In genomic region chr1:134237438-134237837, GRCm38 (mm10) we compare ENCODE assay signal across 29 mouse cellular contexts. TPM values are rescaled to one million over a fixed set of nuclear protein-coding genes. Genes with fewer than 3 reads are reported as not detected.
DNase-seq lines count a peak whose midpoint lies in the region; ATAC-seq lines count a peak whose summit lies in the region.
"Had no signal": no experiment of that assay in that cellular context is flagged by ENCODE, and none has a peak within 500 bp of the region (broad histone marks: within the 10 kb centered on the region; RNA-seq: fewer than 3 reads in every experiment).

No protein-coding gene starts in this region.

- H3K9me3 ChIP-seq in liver, embryonic 15.5 days (replicated peaks) = no peaks in the 10 kb centered on the region
- H3K9me3 ChIP-seq in stomach, embryonic 16.5 days (replicated peaks; ENCODE audit: control insufficient read depth, low read length) = no peaks in the 10 kb centered on the region
- no peaks in the 10 kb centered on the region for H3K9me3 ChIP-seq in hindbrain, embryonic 11.5 days (ENCODE audit: control insufficient read depth, low read length)
- H3K9me3 ChIP-seq: embryonic facial prominence, embryonic 13.5 days; forebrain, embryonic 10.5 days; forebrain, embryonic 15.5 days; hindbrain, embryonic 13.5 days; limb, embryonic 13.5 days had no signal

- peak; percentile 56 for DNase-seq in kidney, adult 9 months
- no peak for DNase-seq in kidney, adult 18-20 months
- DNase-seq in hindbrain, embryonic 11.5 days (ENCODE audit: low spot score) = no peak
- DNase-seq in cerebellum, postnatal 14 days = no peak
- DNase-seq: adrenal gland, postnatal 10 days; cerebellum, adult 11 months; gastrocnemius, postnatal 25 days; heart, adult 18-20 months; heart, postnatal 36 days; lung, embryonic 14.5 days; lung, postnatal 14 days; right cerebral cortex, adult 18-20 months; right cerebral cortex, postnatal 4 days; thymus, postnatal 25 days had no signal

- H3K27me3 ChIP-seq in liver, embryonic 15.5 days = peaks cover 49% of the 10 kb centered on the region
- H3K27me3 ChIP-seq in stomach, embryonic 16.5 days (ENCODE audit: control insufficient read depth, insufficient read depth, low read length) = peaks cover 27% of the 10 kb centered on the region
- H3K27me3 ChIP-seq in hindbrain, embryonic 11.5 days (ENCODE audit: control insufficient read depth, insufficient read depth, low read length) = peaks cover 32% of the 10 kb centered on the region
- H3K27me3 ChIP-seq: Patski had no signal

- peak; percentile 55; the same call in 1 of the 2 replicates for ATAC-seq in liver, embryonic 15.5 days (ENCODE audit: insufficient read depth)
- ATAC-seq in stomach, embryonic 16.5 days (ENCODE audit: insufficient read depth, low FRiP score) = peak; percentile 31; the same call in 1 of the 2 replicates
- no peak for ATAC-seq in hindbrain, embryonic 11.5 days (ENCODE audit: low FRiP score)
- ATAC-seq: forebrain, embryonic 15.5 days; midbrain, embryonic 16.5 days; Patski had no signal

- WGBS in liver, embryonic 15.5 days (ENCODE audit: insufficient replicate concordance) = 55% methylated on average over 3 of the region's 3 CpGs
- WGBS in stomach, embryonic 16.5 days = 72% methylated on average over 3 of the region's 3 CpGs
- WGBS in hindbrain, embryonic 11.5 days = 84% methylated on average over 3 of the region's 3 CpGs

- no peak overlapping the region for H3K4me3 ChIP-seq in brown adipose tissue, adult 24 weeks (ENCODE audit: insufficient read depth, low read depth, low read length)
- H3K4me3 ChIP-seq in liver, embryonic 15.5 days (replicated peaks) = no peak overlapping the region
- no peak overlapping the region for H3K4me3 ChIP-seq in stomach, embryonic 16.5 days (replicated peaks; ENCODE audit: low read length)
- H3K4me3 ChIP-seq in hindbrain, embryonic 11.5 days (ENCODE audit: low read depth, low read length) = no peak overlapping the region
- H3K4me3 ChIP-seq: embryonic facial prominence, embryonic 13.5 days; forebrain, embryonic 10.5 days; forebrain, embryonic 15.5 days; hindbrain, embryonic 13.5 days; layer of hippocampus, adult 2 months; left cerebral cortex, adult 2 months; limb, embryonic 13.5 days had no signal

- H3K4me1 ChIP-seq in brown adipose tissue, adult 24 weeks (ENCODE audit: control insufficient read depth, insufficient read depth, insufficient read length, low read length) = peaks cover 16% of the 10 kb centered on the region; the same call in 1 of the 2 replicates
- peaks cover 15% of the 10 kb centered on the region; the same call in 1 of the 2 replicates for H3K4me1 ChIP-seq in liver, embryonic 15.5 days (replicated peaks)
- H3K4me1 ChIP-seq in stomach, embryonic 16.5 days (ENCODE audit: control insufficient read depth, insufficient read depth, low read length) = peaks cover 13% of the 10 kb centered on the region
- H3K4me1 ChIP-seq in hindbrain, embryonic 11.5 days (replicated peaks; ENCODE audit: control insufficient read depth, insufficient read depth, low read length) = peaks cover 4% of the 10 kb centered on the region; the same call in 1 of the 2 replicates

- H3K36me3 ChIP-seq in liver, embryonic 15.5 days (replicated peaks) = no peaks in the 10 kb centered on the region
- no peaks in the 10 kb centered on the region for H3K36me3 ChIP-seq in stomach, embryonic 16.5 days (ENCODE audit: control insufficient read depth, insufficient read depth, low read length)
- no peaks in the 10 kb centered on the region for H3K36me3 ChIP-seq in hindbrain, embryonic 11.5 days (ENCODE audit: control insufficient read depth, insufficient read depth, low read length)
- H3K36me3 ChIP-seq: embryonic facial prominence, embryonic 13.5 days; forebrain, embryonic 10.5 days; forebrain, embryonic 15.5 days; hindbrain, embryonic 13.5 days; limb, embryonic 13.5 days had no signal

- no peak overlapping the region for H3K4me2 ChIP-seq in liver, embryonic 15.5 days
- H3K4me2 ChIP-seq in stomach, embryonic 16.5 days (ENCODE audit: low read depth, low read length) = no peak overlapping the region
- no peak overlapping the region for H3K4me2 ChIP-seq in hindbrain, embryonic 11.5 days (replicated peaks; ENCODE audit: low read depth, low read length)
- H3K4me2 ChIP-seq: embryonic facial prominence, embryonic 13.5 days; forebrain, embryonic 15.5 days; heart, embryonic 11.5 days; hindbrain, embryonic 13.5 days; limb, embryonic 13.5 days; lung, embryonic 14.5 days; midbrain, embryonic 11.5 days had no signal

- no peak overlapping the region for H3K9ac ChIP-seq in liver, embryonic 15.5 days
- H3K9ac ChIP-seq in stomach, embryonic 16.5 days (ENCODE audit: low read length) = no peak overlapping the region
- no peak overlapping the region for H3K9ac ChIP-seq in hindbrain, embryonic 11.5 days (ENCODE audit: low read depth, low read length)
- H3K9ac ChIP-seq: embryonic facial prominence, embryonic 13.5 days; forebrain, embryonic 15.5 days; hindbrain, embryonic 13.5 days; limb, embryonic 13.5 days; lung, embryonic 14.5 days had no signal

- peak overlapping the region; percentile 66 for H3K27ac ChIP-seq in brown adipose tissue, adult 24 weeks (replicated peaks; ENCODE audit: low read depth, low read length)
- peak overlapping the region; percentile 45 for H3K27ac ChIP-seq in liver, embryonic 15.5 days (replicated peaks)
- peak overlapping the region; percentile 60 for H3K27ac ChIP-seq in stomach, embryonic 16.5 days (ENCODE audit: low read length)
- H3K27ac ChIP-seq in hindbrain, embryonic 11.5 days (ENCODE audit: low read depth, low read length) = no peak overlapping the region
- H3K27ac ChIP-seq: embryonic facial prominence, embryonic 13.5 days; forebrain, embryonic 10.5 days; forebrain, embryonic 15.5 days; hindbrain, embryonic 13.5 days; layer of hippocampus, adult 2 months; limb, embryonic 13.5 days had no signal

RNA-seq across cellular contexts. Expression of gene Adora1, which starts 2.2 kb away (rescaled TPM):
- polyA plus RNA-seq in brown adipose tissue, adult 24 weeks (2012; ENCODE audit: insufficient read depth, insufficient read length, missing spikeins) = 41.1 and 67.9 TPM in 2 replicates
- polyA plus RNA-seq in liver, embryonic 15.5 days (2015; fragmentation: Nextera tagmentation; extraction: Ambion mirVana) = 0.91 and 2.1 TPM in 2 replicates
- polyA plus RNA-seq in stomach, embryonic 16.5 days (2015; fragmentation: Nextera tagmentation; extraction: Ambion mirVana) = 15.3 and 22.3 TPM in 2 replicates
- polyA plus RNA-seq in hindbrain, embryonic 11.5 days (2014; fragmentation: Nextera tagmentation; extraction: Ambion mirVana) = 0.24 and 0.25 TPM in 2 replicates

RNA-seq across cellular contexts. Expression of gene Mybph, which starts 44.2 kb away (rescaled TPM):
- polyA plus RNA-seq in brown adipose tissue, adult 24 weeks (2012; ENCODE audit: insufficient read depth, insufficient read length, missing spikeins) = not detected in 2 replicates
- polyA plus RNA-seq in liver, embryonic 15.5 days (2015; fragmentation: Nextera tagmentation; extraction: Ambion mirVana) = 1.5 and 3.5 TPM in 2 replicates
- 0.35 and 9.0 TPM in 2 replicates for polyA plus RNA-seq in stomach, embryonic 16.5 days (2015; fragmentation: Nextera tagmentation; extraction: Ambion mirVana)
- polyA plus RNA-seq in hindbrain, embryonic 11.5 days (2014; fragmentation: Nextera tagmentation; extraction: Ambion mirVana) = 1.4 and 3.7 TPM in 2 replicates
- polyA plus RNA-seq: forebrain, embryonic 15.5 days; lung, embryonic 14.5 days; Patski; spleen, adult 2 months had no signal

RNA-seq across cellular contexts. Expression of gene Myog, which starts 52.4 kb away (rescaled TPM):
- not detected in 2 replicates for polyA plus RNA-seq in brown adipose tissue, adult 24 weeks (2012; ENCODE audit: insufficient read depth, insufficient read length, missing spikeins)
- 5.1 and 6.8 TPM in 2 replicates for polyA plus RNA-seq in liver, embryonic 15.5 days (2015; fragmentation: Nextera tagmentation; extraction: Ambion mirVana)
- 1.2 and 28.7 TPM in 2 replicates for polyA plus RNA-seq in stomach, embryonic 16.5 days (2015; fragmentation: Nextera tagmentation; extraction: Ambion mirVana)
- polyA plus RNA-seq in hindbrain, embryonic 11.5 days (2014; fragmentation: Nextera tagmentation; extraction: Ambion mirVana) = 5.5 and 12.2 TPM in 2 replicates
- polyA plus RNA-seq: forebrain, embryonic 10.5 days; lung, embryonic 14.5 days; midbrain, embryonic 11.5 days; Patski; spleen, adult 2 months had no signal

RNA-seq across cellular contexts. Expression of gene Chil1, which starts 55.5 kb away (rescaled TPM):
- not detected in 2 replicates for polyA plus RNA-seq in brown adipose tissue, adult 24 weeks (2012; ENCODE audit: insufficient read depth, insufficient read length, missing spikeins)
- polyA plus RNA-seq in liver, embryonic 15.5 days (2015; fragmentation: Nextera tagmentation; extraction: Ambion mirVana) = 15.1 and 17.7 TPM in 2 replicates
- 3.6 and 4.9 TPM in 2 replicates for polyA plus RNA-seq in stomach, embryonic 16.5 days (2015; fragmentation: Nextera tagmentation; extraction: Ambion mirVana)
- polyA plus RNA-seq in hindbrain, embryonic 11.5 days (2014; fragmentation: Nextera tagmentation; extraction: Ambion mirVana) = 1.1 and 2.0 TPM in 2 replicates
- polyA plus RNA-seq: forebrain, embryonic 10.5 days; lung, embryonic 14.5 days had no signal
